Mouse (Mus musculus) lung, adult 2 months (tissue): ENCODE results near the gene Cxcl15. TPM values are rescaled to one million over a fixed set of nuclear protein-coding genes. Genes with fewer than 3 reads are reported as not detected.
A peak's percentile ranks its signal among the peaks of the same experiment; 100 is the strongest.

ENCODE experiments used
- DNase-seq: peaks from one replicate; pipeline ENCODE4 v3.0.0; 2022
- H3K4me1 ChIP-seq: fragments of 200-500 bp; 2 replicates; pipeline ENCODE4 v1.6.1; 2011; ENCODE audit warnings: low read length; ENCODE audit not compliant: control insufficient read depth, insufficient read depth
- H3K4me3 ChIP-seq: fragments of 200-500 bp; replicated peaks from 2 replicates; pipeline ENCODE3; 2011; ENCODE audit warnings: low read depth, mild to moderate bottlenecking, control low read depth, low read length; ENCODE audit errors: extremely low read depth
- CTCF ChIP-seq: fragments of 200-500 bp; IDR thresholded peaks from 2 replicates; pipeline ENCODE4 v1.5.1; 2011; ENCODE audit warnings: mild to moderate bottlenecking, low read length, control low read depth; ENCODE audit not compliant: insufficient read depth
- POLR2A ChIP-seq: fragments of 200-500 bp; IDR thresholded peaks from 2 replicates; pipeline ENCODE4 v1.6.1; 2011; ENCODE audit warnings: low read depth, mild to moderate bottlenecking, control low read depth, low read length, borderline replicate concordance; ENCODE audit errors: extremely low read depth
- WGBS: fragments of 180-500 bp; shearing (Covaris S2); methylation state at CpG from one replicate; pipeline ENCODE4 v1.1.7; 2018; 5-methylcytosine and 5-hydroxymethylcytosine counted together
- polyA plus RNA-seq: library from polyadenylated mRNA; depleted of rRNA; stranded (reverse); fragments of >200 nt; gene quantifications from 2 replicates; pipeline ENCODE4 v1.2.3, GENCODE M21; 2012

The Cxcl15 gene
- polyA plus RNA-seq, 1 experiment: 423 TPM

DNA sequence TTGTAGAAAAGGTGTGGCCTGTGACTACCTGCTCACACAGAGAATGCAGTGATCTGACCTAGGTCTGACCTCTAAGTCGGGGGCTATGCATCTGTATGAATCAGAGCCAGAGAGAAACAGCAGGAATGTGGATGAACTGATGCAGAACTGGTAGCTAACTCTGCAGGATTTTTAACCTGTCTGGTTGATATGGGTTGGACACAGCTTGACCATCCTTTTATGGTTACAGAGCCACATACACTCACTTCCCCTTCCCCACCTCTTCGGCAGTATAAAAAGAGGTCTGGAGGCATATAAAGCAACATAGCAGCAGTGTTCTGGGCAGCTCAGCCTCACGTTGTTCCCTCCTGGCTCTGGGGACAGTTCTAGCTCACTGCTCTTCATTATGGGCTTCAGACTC is 26.1 kb upstream of the Cxcl15 start, which contains the start of gene Ppbp:
Gene Ppbp, plus strand, starts transcription at position 301 of the 400 bp plus-strand sequence.
- DNase-seq: no peak
- no peak within 1 kb of the TSS for H3K4me3 ChIP-seq
- H3K4me1 ChIP-seq: 0 out of 2 replicates have a peak, but pooled peaks cover 2% of the 10 kb centered on the region
- WGBS: 58% methylated on average over 3 of the region's 3 CpGs
- TF ChIP-seq CTCF (no peak), POLR2A (no peak)

DNA sequence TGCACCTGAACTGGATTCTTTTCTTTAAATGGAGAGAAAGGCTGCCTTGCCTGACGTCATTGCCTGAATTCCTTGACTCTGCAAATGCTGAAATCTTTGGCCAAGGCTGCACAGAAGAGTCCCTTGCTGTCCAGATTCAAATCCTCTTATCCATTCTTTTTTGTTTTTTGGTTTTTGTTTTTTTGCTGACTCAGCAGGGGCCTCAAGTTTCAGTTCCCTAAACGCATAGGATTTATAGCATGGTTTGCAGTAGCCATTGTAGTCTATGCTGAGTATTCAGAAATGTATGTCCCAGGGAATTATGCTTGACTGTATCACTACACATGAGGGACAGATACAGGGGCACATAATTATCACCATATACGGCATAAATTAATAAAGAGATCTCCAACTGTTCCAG is 23.0 kb upstream of the Cxcl15 start:
- 0 out of 2 replicates have a peak, but pooled peaks cover 2% of the 10 kb centered on the region for H3K4me1 ChIP-seq
- DNase-seq: no peak
- 84% methylated on average over 3 of the region's 3 CpGs for WGBS
- H3K4me3 ChIP-seq: no peak overlapping the region
- TF ChIP-seq CTCF (no peak), POLR2A (no peak)

DNA sequence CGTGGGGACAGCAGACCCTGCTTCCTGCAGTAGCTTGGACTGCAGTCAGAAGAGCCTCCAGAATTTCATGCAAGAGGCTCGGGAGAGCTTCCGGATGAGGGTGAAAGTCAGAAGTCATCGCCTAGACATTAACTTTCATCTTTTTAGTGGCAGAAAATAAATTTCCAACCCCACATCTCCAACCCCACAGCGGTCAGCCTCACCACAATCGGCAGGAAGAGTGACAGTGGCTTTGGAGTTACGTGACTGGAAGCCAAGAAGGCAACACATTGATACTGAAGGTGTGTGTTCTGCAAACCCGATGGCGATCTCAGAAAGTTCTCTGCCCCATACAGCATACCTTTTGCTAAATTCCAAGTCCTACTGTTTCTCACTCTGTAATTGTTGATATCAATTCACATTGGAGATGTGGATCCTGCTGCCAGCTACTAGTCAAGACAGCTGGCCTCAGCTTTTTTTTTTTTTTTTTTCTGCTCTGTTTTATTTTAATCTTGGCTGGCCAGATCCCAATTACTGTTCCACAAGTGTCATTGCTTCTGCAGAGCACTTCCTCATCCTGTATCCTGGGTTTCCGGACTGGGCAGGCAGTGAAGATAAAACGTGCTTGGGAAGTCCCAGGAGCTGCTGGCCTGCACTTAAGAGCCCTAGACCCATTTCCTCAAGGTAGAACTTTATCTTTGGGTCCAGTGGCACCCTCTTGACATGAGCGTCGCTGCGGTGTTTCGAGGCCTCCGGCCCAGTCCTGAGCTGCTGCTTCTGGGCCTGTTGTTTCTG is 22.3 kb upstream of the Cxcl15 start, which contains the start of gene Pf4:
Gene Pf4, plus strand, starts transcription at position 556 of the 774 bp plus-strand sequence.
- no peak within 1 kb of the TSS for H3K4me3 ChIP-seq
- TF ChIP-seq POLR2A (no peak), CTCF (no peak)
- 35% methylated on average over 16 of the region's 16 CpGs for WGBS
- DNase-seq: no peak
- H3K4me1 ChIP-seq: 0 out of 2 replicates have a peak, but pooled peaks cover 2% of the 10 kb centered on the region

DNA sequence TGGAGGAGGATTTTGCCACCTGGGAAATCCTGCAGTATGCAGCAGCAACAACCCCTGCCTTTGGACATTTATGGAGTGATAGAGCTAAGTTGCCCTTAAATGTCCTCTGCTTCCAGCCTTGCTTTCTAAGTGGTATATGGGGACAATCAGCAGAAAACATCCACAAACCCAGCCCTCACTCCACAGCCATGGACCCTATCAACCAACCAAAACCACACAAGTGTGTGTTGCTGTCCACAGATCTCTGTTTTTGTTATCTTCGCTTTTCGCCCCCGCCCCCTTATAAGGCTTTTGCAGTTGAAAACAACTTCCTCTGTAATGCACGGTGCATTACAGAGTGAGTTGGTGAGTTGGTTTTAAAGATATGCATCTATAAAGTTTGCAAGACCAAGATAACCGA is 18.8 kb upstream of the Cxcl15 start:
- no peak for DNase-seq
- Histone ChIP-seq H3K4me3 (no peak overlapping the region), H3K4me1 (0 out of 2 replicates have a peak, but pooled peaks cover 2% of the 10 kb centered on the region)
- WGBS: 78% methylated on average over 5 of the region's 5 CpGs
- no peak for TF ChIP-seq POLR2A
- TF ChIP-seq CTCF: no peak

DNA sequence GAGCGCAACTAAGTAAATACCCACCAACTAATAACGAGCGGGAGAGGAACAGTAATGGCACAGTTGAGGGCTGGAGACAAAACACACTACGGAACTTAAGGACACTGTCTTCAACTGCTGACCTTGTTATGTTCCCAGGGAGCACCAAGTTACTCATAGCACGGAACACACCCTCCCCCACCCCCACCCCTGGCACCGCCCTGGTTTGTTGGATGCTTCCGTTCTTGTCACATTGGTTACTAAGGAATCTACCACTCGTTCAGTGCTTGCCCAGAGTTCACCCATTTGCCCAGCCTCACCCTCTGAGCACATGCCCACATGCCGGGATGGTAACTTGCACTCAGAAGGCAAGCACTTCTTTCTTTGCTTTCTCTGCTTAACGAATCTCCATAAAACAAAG is 16.7 kb upstream of the Cxcl15 start:
- no peak for TF ChIP-seq POLR2A
- no peak for TF ChIP-seq CTCF
- no peak for DNase-seq
- H3K4me3 ChIP-seq: no peak overlapping the region
- WGBS: 83% methylated on average over 10 of the region's 10 CpGs
- no peaks in the 10 kb centered on the region for H3K4me1 ChIP-seq

DNA sequence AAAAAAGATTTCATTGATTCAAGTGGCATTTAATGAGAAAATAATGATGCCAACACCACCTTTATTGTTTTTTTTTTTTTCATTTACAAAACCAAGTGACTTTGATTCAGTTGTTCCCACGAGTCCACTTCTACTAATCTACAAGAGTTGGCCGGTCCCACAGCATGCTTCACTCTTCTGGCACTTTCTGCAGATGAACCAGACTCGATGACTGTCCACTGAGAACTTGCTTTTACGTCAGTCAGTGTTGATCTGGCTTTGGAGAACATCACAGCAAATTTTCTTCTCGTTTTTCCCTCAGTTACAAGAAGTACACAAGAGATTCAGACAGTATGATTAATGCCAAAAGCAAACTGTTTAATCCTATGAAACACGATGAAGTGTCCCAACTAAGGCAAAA is 15.5 kb upstream of the Cxcl15 start:
- no peak for TF ChIP-seq CTCF
- TF ChIP-seq POLR2A: no peak
- H3K4me1 ChIP-seq: no peaks in the 10 kb centered on the region
- DNase-seq: no peak
- 56% methylated on average over 6 of the region's 6 CpGs for WGBS
- no peak overlapping the region for H3K4me3 ChIP-seq

DNA sequence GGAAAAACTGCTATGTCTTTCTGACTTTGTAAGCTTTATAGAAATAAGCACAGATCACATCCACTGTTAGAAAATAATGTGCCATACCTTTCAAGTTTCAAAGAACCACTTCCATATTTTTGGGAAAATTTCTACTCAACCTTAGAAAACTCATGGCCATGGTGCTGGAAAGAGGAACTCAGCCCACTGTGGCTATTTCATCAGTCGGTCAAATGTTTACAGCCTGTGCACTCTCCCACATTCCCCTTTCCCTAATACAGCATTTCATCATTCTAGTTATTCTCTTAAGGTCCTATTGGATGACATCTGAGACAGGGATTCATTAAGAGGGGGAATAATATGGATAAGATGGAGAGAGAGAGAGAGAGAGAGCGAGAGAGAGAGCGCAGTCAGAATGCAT is 10.6 kb upstream of the Cxcl15 start:
- H3K4me3 ChIP-seq: no peak overlapping the region
- no peaks in the 10 kb centered on the region for H3K4me1 ChIP-seq
- no peak for DNase-seq
- TF ChIP-seq CTCF (no peak), POLR2A (no peak)
- 80% methylated on average over 3 of the region's 3 CpGs for WGBS

DNA sequence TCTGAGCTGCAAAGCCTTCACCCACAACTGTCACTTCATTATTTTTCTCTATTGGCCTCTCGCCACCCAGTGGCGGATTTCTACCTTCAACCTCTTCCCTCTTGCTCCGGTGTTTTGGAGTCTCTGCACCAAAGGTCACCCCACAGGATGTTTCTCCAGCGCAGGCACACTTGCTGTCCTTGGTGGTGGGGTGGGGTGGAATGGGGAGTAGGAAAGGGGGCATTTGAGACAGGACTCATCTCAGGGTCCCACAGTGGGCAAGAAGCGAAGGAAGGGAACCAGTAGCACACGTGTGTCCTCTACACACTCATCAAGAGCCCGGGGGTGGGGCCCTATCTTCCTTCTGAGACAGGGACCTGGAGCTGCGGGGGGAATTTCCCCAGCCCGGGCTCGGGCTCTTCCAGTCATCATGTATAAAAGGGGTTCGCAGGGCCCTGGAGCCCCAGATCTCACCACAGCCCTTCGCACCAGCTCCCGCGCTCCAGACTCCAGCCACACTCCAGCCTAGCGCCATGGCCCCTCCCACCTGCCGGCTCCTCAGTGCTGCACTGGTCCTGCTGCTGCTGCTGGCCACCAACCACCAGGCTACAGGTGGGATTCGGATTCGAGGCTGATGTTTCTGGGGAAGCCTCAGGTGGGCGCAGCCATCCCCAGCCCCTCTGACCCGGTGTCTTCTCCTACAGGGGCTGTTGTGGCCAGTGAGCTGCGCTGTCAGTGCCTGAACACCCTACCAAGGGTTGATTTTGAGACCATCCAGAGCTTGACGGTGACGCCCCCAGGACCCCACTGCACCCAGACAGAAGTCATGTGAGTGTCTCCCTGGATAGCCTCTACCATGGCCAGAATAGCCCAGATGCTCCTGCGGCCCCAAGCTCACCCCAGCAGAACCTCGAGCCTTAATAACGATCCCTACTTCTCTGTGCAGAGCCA is 8.4 kb upstream of the Cxcl15 start, which contains the start of gene Cxcl3:
Gene Cxcl3, plus strand, starts transcription at position 445 of the 930 bp plus-strand sequence.
- no peak for TF ChIP-seq POLR2A
- TF ChIP-seq CTCF: peak; percentile 9; the same call in 1 of the 2 replicates
- peak; percentile 46 for DNase-seq
- WGBS: 17% methylated on average over 26 of the region's 26 CpGs
- Histone ChIP-seq H3K4me3 (peak within 1 kb of the TSS; percentile 37), H3K4me1 (0 out of 2 replicates have a peak, but pooled peaks cover 2% of the 10 kb centered on the region)

DNA sequence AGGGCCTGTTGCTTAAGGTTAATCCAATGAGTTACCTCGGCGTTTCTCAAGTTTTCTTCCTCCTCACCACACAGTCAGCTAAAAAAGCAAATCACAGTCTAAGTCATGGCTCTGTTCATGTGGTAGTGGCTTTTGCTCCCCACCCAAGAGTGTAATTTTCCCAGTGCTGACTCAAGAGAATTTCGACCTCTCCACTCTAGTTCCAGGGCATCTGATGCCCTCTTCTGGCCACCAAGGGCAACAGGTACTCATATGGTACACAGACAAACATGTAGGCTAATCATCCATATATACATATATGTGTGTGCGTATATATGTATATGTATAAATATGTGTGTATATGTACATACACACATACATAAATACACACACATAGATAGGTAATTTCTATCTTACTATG is 6.2 kb upstream of the Cxcl15 start:
- TF ChIP-seq CTCF (no peak), POLR2A (no peak)
- Histone ChIP-seq H3K4me1 (0 out of 2 replicates have a peak, but pooled peaks cover 2% of the 10 kb centered on the region), H3K4me3 (no peak overlapping the region)
- 82% methylated on average over 4 of the region's 4 CpGs for WGBS
- no peak for DNase-seq
